Mouse (Mus musculus) embryonic stem cell, embryonic (primary cell): ENCODE results near the gene Gm38393.

Experiments
- CTCF ChIA-PET, 4 experiments: fragments of 300-600 bp in 2 of 4; fragments of 350-600 bp in 2 of 4; sonication (Branson Sonifier 250); formaldehyde crosslinking; loops; one replicate each; lab custom pipeline; 2022; ENCODE audit warnings: inconsistent platforms in 2 of 4; lab: Charles Lee
- POLR2A ChIA-PET, 4 experiments: fragments of 300-600 bp in 2 of 4; fragments of 350-600 bp in 2 of 4; sonication (Branson Sonifier 250); formaldehyde crosslinking; loops; one replicate each; lab custom pipeline; 2022; ENCODE audit warnings: antibody characterized with exemption in 4 of 4, inconsistent platforms in 1 of 4; lab: Charles Lee

Gene Gm38393

GRCm38 (mm10) chr7:60004606-60005330, at the start of gene Gm38393, which contains the start of gene Snurf:
Gene Gm38393 (minus strand): TSS chr7:60005064.
Gene Snurf (minus strand): TSS chr7:60005049.
- ChIA-PET POLR2A (interaction anchor here in 2 of 4 experiments (0.6 to 1.5 kb wide), 7 partner anchors 13 to 777 kb away, joined by 4 to 8 read pairs (median 5); partner anchors contain the start of gene Ube3a (in 1 of the 2)), CTCF (no interaction called here)

GRCm38 (mm10) chr7:60047481-60048201, 42.8 kb upstream of the Gm38393 start:
- CTCF ChIA-PET, result no interaction called here
- POLR2A ChIA-PET, result no interaction called here

GRCm38 (mm10) chr7:60013186-60013585, 8.3 kb upstream of the Gm38393 start:
- POLR2A ChIA-PET, result no interaction called here
- CTCF ChIA-PET, result no interaction called here

GRCm38 (mm10) chr7:60007727-60008360, 3.0 kb upstream of the Gm38393 start:
- ChIA-PET POLR2A (interaction anchor here in 1 of 4 experiments (0.6 to 0.7 kb wide), 2 partner anchors 28 to 859 kb away, joined by 6 to 9 read pairs; no protein-coding TSS in a partner anchor), CTCF (interaction anchor here (0.6 to 0.9 kb wide), 7 partner anchors 216 to 1635 kb away, joined by 3 to 18 read pairs (median 4); no protein-coding TSS in a partner anchor)

GRCm38 (mm10) chr7:60006262-60006661, 1.4 kb upstream of the Gm38393 start:
- ChIA-PET POLR2A (interaction anchor here in 1 of 4 experiments (0.7 kb wide), 1 partner anchor 343 kb away, joined by 3 read pairs; no protein-coding TSS in a partner anchor), CTCF (no interaction called here)

GRCm38 (mm10) chr7:60003921-60004605, 801 bp downstream of the Gm38393 start:
- ChIA-PET POLR2A (interaction anchor here in 3 of 4 experiments (0.6 to 1.5 kb wide), 10 partner anchors 13 to 776 kb away, joined by 3 to 8 read pairs (median 5); partner anchors contain the start of gene Ube3a (in 1 of the 3)), CTCF (no interaction called here)

GRCm38 (mm10) chr7:60003006-60003865, 1.6 kb downstream of the Gm38393 start:
- ChIA-PET CTCF (no interaction called here), POLR2A (interaction anchor here in 2 of 4 experiments (0.7 to 1.5 kb wide), 6 partner anchors 12 to 776 kb away, joined by 3 to 8 read pairs (median 4); partner anchors contain the start of gene Ube3a (in 1 of the 2))

- ChIA-PET CTCF (no interaction called here), POLR2A (interaction anchor here in 1 of 4 experiments (1.8 kb wide), 1 partner anchor 9 kb away, joined by 5 read pairs; no protein-coding TSS in a partner anchor)
Observed at GRCm38 (mm10) chr7:59978646-59979045, 26.2 kb downstream of the Gm38393 start.
